Mouse (Mus musculus): ENCODE measurements around the gene Mtm1.

GRCm38 (mm10) chrX:71214441-71215112 is 4.0 kb downstream of the Mtm1 start:
- TF ChIP-seq USF2 (IDR thresholded peaks at IDR 0.05; ENCODE audit: borderline replicate concordance in 1 of 2, insufficient read depth in 1 of 2, low read depth in 1 of 2, low read length in 2 of 2): peak; percentile 13 to 79; a peak in 3 of 4 replicates
- TF ChIP-seq GATA1 (IDR thresholded peaks at IDR 0.05; ENCODE audit: low read depth, low read length): no peak
- no peak for TF ChIP-seq EP300 (IDR thresholded peaks at IDR 0.05; ENCODE audit: low read depth in 1 of 2, low read length in 2 of 2)

All from MEL (cell line).